Mouse (Mus musculus) myocyte (in vitro differentiated cells): ENCODE measurements around the gene Frmd4a.

Experiments
- CEBPB ChIP-seq: IDR thresholded peaks from 2 replicates; pipeline ENCODE4 v1.6.1; 2011; ENCODE audit warnings: mild to moderate bottlenecking, moderate library complexity; ENCODE audit not compliant: poor library complexity, insufficient read depth, severe bottlenecking
- E2F4 ChIP-seq: IDR thresholded peaks from one replicate; pipeline ENCODE4 v1.6.1; 2011; ENCODE audit warnings: mild to moderate bottlenecking, control low read depth, moderate library complexity; ENCODE audit not compliant: insufficient read depth
- MYOG ChIP-seq, 3 experiments: IDR thresholded peaks; one replicate each; pipeline ENCODE4 v1.6.1; 2011; ENCODE audit warnings: control low read depth in 2 of 3, low read depth in 2 of 3, mild to moderate bottlenecking in 2 of 3; ENCODE audit not compliant: insufficient read length in 2 of 3, control insufficient read depth in 1 of 3, insufficient read depth in 1 of 3
- POLR2A ChIP-seq: IDR thresholded peaks from one replicate; pipeline ENCODE4 v1.6.1; 2011; ENCODE audit warnings: low read depth, mild to moderate bottlenecking, control low read depth, moderate library complexity; ENCODE audit not compliant: insufficient read length
- SRF ChIP-seq: IDR thresholded peaks from one replicate; pipeline ENCODE4 v1.6.1; 2011; ENCODE audit warnings: low read depth; ENCODE audit not compliant: control insufficient read depth, insufficient read length
- USF1 ChIP-seq: IDR thresholded peaks from one replicate; pipeline ENCODE4 v1.6.1; 2011; ENCODE audit warnings: low read depth, mild to moderate bottlenecking, control low read depth, moderate library complexity

GRCm38 (mm10) chr2:4492485-4493481 is 475.3 kb downstream of the Frmd4a start:
- TF ChIP-seq CEBPB (no peak), POLR2A (no peak), SRF (no peak), USF1 (no peak), MYOG (IDR thresholded peaks at IDR 0.05; ENCODE audit: control insufficient read depth in 1 of 3, insufficient read depth in 1 of 3, insufficient read length in 2 of 3, low read depth in 2 of 3) (no peak), E2F4 (no peak)
